Mouse (Mus musculus): ENCODE measurements around the gene Supt20.

DNA sequence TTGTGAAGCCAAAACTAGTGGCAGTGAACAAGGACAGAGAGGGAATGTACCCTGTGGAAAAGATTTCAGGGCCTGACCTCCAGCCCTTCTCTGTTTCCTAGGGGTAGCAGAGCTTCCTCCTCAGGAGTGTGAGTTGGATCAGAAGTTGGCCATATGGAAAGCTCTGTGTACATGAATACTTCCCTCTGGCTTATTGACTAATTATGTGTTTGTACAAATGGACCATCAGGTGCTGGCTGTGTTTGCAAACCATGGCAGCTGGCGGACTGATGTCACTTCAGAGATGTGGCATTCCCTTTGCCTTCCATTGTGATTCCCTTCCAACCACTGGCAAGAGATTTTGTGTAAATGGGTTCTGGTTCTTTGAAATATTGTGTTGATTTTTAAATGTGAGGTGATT, 68.7 kb downstream of the Supt20 start:
- TF ChIP-seq SMC3 (IDR thresholded peaks at IDR 0.05; ENCODE audit: low read depth, low read length) = no peak
- no peak for TF ChIP-seq CTCF (conservative IDR thresholded peaks at IDR 0.05 in 1 of 2, IDR thresholded peaks at IDR 0.05 in 1 of 2; ENCODE audit: low read depth in 2 of 2, low read length in 2 of 2)
- no peak for TF ChIP-seq MAFK (IDR thresholded peaks at IDR 0.05; ENCODE audit: insufficient replicate concordance, low read length)
- TF ChIP-seq UBTF (IDR thresholded peaks at IDR 0.05; ENCODE audit: low read depth, low read length) = no peak
- no peak for TF ChIP-seq GABPA (IDR thresholded peaks at IDR 0.05; ENCODE audit: insufficient replicate concordance, low read depth, low read length)
- no peak for TF ChIP-seq POLR2A (IDR thresholded peaks at IDR 0.05; ENCODE audit: low read depth, low read length)
- no peak for TF ChIP-seq MYC (IDR thresholded peaks at IDR 0.05; ENCODE audit: low read depth, low read length)
- no peak for TF ChIP-seq E2F4 (IDR thresholded peaks at IDR 0.05; ENCODE audit: insufficient replicate concordance, low read depth, low read length)
